Mouse (Mus musculus) left cerebral cortex, adult 2 months (tissue): ENCODE measurements at regions not wholly inside any gene's neighbourhood (a gene's known extent, or its start where the extent isn't known, plus 50 kb on each side); places are given as distances from the start of the nearest gene placed in this dataset.

Experiments used
- DNase-seq, 2 experiments: peaks; one replicate each; pipeline ENCODE4 v3.0.0; 2021 to 2022; ENCODE audit warnings: low spot score in 2 of 2, mixed read lengths in 1 of 2; ENCODE audit errors: extremely low spot score in 1 of 2
- H3K27ac ChIP-seq: fragments of 200-600 bp; 2 replicates; pipeline ENCODE4 v1.8.1; 2022
- H3K4me3 ChIP-seq: fragments of 200-600 bp; 2 replicates; pipeline ENCODE4 v1.8.1; 2022
- CTCF ChIP-seq: fragments of 200-600 bp; IDR thresholded peaks from 2 replicates; pipeline ENCODE4 v1.8.1; 2022; ENCODE audit warnings: antibody characterized with exemption, mild to moderate bottlenecking, moderate library complexity
- intact Hi-C: fragments of 180-260 bp; cut with DNase I; formaldehyde crosslinking; loops from one replicate; pipeline ENCODE4 v1.15.1; 2025

GRCm38 (mm10) chr15:44907133-44907532, 4773.0 kb downstream of the 9330182O14Rik start:
- H3K4me3 ChIP-seq, result no peak overlapping the region
- no peak overlapping the region for H3K27ac ChIP-seq
- no peak for DNase-seq
- no peak for TF ChIP-seq CTCF
- intact Hi-C loops, result no loop called here

GRCm38 (mm10) chr15:44913434-44913833, 4779.3 kb downstream of the 9330182O14Rik start:
- H3K27ac ChIP-seq, result peak overlapping the region; percentile 64
- intact Hi-C loops, result no loop called here

GRCm38 (mm10) chr15:44915005-44915404, 4780.8 kb downstream of the 9330182O14Rik start:
- intact Hi-C loops, result no loop called here
- DNase-seq, result no peak
- H3K27ac ChIP-seq, result peak overlapping the region; percentile 60; the same call in 1 of the 2 replicates
- no peak overlapping the region for H3K4me3 ChIP-seq
- TF ChIP-seq CTCF, result no peak

More at GRCm38 (mm10) chr15:44913434-44913833, 4779.3 kb downstream of the 9330182O14Rik start:
- no peak for DNase-seq
- TF ChIP-seq CTCF, result no peak
- H3K4me3 ChIP-seq, result no peak overlapping the region

GRCm38 (mm10) chr15:44916479-44916878, 4782.3 kb downstream of the 9330182O14Rik start:
- DNase-seq, result no peak
- intact Hi-C loops, result no loop called here
- TF ChIP-seq CTCF, result no peak
- no peak overlapping the region for H3K4me3 ChIP-seq
- no peak overlapping the region for H3K27ac ChIP-seq

GRCm38 (mm10) chr15:44924686-44925085, 4790.5 kb downstream of the 9330182O14Rik start:
- DNase-seq, result no peak
- no peak for TF ChIP-seq CTCF

GRCm38 (mm10) chr15:44927058-44927457, 4792.9 kb downstream of the 9330182O14Rik start:
- TF ChIP-seq CTCF, result no peak
- intact Hi-C loops, result no loop called here
- Histone ChIP-seq H3K27ac (no peak overlapping the region), H3K4me3 (no peak overlapping the region)
- no peak for DNase-seq

More at GRCm38 (mm10) chr15:44924686-44925085, 4790.5 kb downstream of the 9330182O14Rik start:
- Histone ChIP-seq H3K4me3 (no peak overlapping the region), H3K27ac (peak overlapping the region; percentile 38; the same call in 1 of the 2 replicates)
- intact Hi-C loops, result no loop called here

- TF ChIP-seq CTCF, result no peak
- DNase-seq, result no peak
- H3K4me3 ChIP-seq, result no peak overlapping the region
- no peak overlapping the region for H3K27ac ChIP-seq
- intact Hi-C loops, result no loop called here
Measured at GRCm38 (mm10) chr15:44948626-44949025, 4814.5 kb downstream of the 9330182O14Rik start.

- DNase-seq, result no peak
- Histone ChIP-seq H3K27ac (no peak overlapping the region), H3K4me3 (no peak overlapping the region)
- intact Hi-C loops, result no loop called here
- no peak for TF ChIP-seq CTCF
Measured at GRCm38 (mm10) chr15:44950952-44951642, 4816.9 kb downstream of the 9330182O14Rik start.
